Mouse (Mus musculus) lung, embryonic 14.5 days (tissue): ENCODE measurements around the gene Jmy. TPM values are rescaled to one million over a fixed set of nuclear protein-coding genes. Genes with fewer than 3 reads are reported as not detected.
A peak's percentile ranks its signal among the peaks of the same experiment; 100 is the strongest.

Experiments
- ATAC-seq: fragments of 200-750 bp; cut with Nextera tagmentation; 2 replicates; pipeline ENCODE4 v1.8.0; 2017; ENCODE audit warnings: mild to moderate bottlenecking, moderate TSS enrichment, moderate library complexity; ENCODE audit not compliant: insufficient read depth
- DNase-seq: peaks from one replicate; pipeline ENCODE4 v3.0.0-alpha.2; 2015
- H3K27ac ChIP-seq: fragments of 300-500 bp; sonication (generic); 2 replicates; pipeline ENCODE4 v1.5.1; 2014; ENCODE audit warnings: low read depth, mild to moderate bottlenecking, moderate library complexity
- H3K27me3 ChIP-seq: fragments of 300-500 bp; sonication (generic); 2 replicates; pipeline ENCODE4 v1.6.1; 2014; ENCODE audit warnings: low read length, control low read depth; ENCODE audit not compliant: insufficient read depth
- H3K36me3 ChIP-seq: fragments of 300-500 bp; sonication (generic); 2 replicates; pipeline ENCODE4 v1.6.1; 2014; ENCODE audit warnings: control low read depth; ENCODE audit not compliant: insufficient read depth
- H3K4me1 ChIP-seq: fragments of 300-500 bp; sonication (generic); 2 replicates; pipeline ENCODE4 v1.6.1; 2014; ENCODE audit warnings: antibody characterized with exemption, control low read depth; ENCODE audit not compliant: insufficient read depth
- H3K4me2 ChIP-seq: fragments of 300-500 bp; sonication (generic); 2 replicates; pipeline ENCODE4 v1.6.1; 2014; ENCODE audit warnings: mild to moderate bottlenecking
- H3K4me3 ChIP-seq: fragments of 300-500 bp; sonication (generic); 2 replicates; pipeline ENCODE4 v1.5.1; 2014; ENCODE audit warnings: low read depth, low read length
- H3K9ac ChIP-seq: fragments of 300-500 bp; sonication (generic); 2 replicates; pipeline ENCODE4 v1.6.1; 2014
- H3K9me3 ChIP-seq: fragments of 300-500 bp; sonication (generic); 2 replicates; pipeline ENCODE4 v1.6.1; 2016; ENCODE audit warnings: low read depth, low read length, control low read depth
- CTCF ChIP-seq: IDR thresholded peaks from 2 replicates; pipeline ENCODE4 v1.5.1; 2016; ENCODE audit warnings: antibody characterized with exemption, low read depth
- WGBS: fragments of 180-500 bp; shearing (Covaris S2); extraction: QIAGEN DNeasy Blood & Tissue Kit; methylation state at CpG from one replicate; pipeline ENCODE4 v1.1.7; 2014; 5-methylcytosine and 5-hydroxymethylcytosine counted together
- polyA plus RNA-seq: library from polyadenylated mRNA; unstranded; fragments of >200 nt; fragmentation: Nextera tagmentation; extraction: Ambion mirVana; gene quantifications from 2 replicates; pipeline ENCODE4 v1.2.1, GENCODE M21; 2014

The Jmy gene
- polyA plus RNA-seq, 1 experiment from 2014 or later, result 7.9 TPM

DNA sequence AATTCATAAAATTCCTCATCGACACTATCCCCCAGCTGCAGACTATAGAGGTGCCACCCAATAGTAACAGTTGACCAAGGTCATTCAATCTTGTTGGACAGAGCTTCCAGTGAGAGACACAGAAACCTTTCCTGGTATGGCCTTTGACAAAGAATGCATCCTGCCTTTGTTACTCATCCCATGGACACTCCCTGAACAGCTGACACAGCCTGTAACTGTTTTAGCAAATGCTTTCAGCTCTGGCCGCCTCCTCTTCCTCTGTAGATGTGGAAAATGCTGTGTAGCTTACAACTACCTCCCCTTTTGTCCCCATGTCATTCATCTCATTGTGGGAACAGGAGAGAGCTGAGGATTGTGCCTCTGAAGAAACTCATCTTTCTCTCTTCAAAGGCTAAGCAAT, 81.3 kb downstream of the Jmy start:
- DNase-seq (no peak), ATAC-seq (no peak)
- Histone ChIP-seq H3K4me2 (no peak overlapping the region), H3K27ac (no peak overlapping the region), H3K27me3 (no peaks in the 10 kb centered on the region), H3K36me3 (no peaks in the 10 kb centered on the region), H3K9ac (no peak overlapping the region), H3K9me3 (no peaks in the 10 kb centered on the region), H3K4me1 (no peaks in the 10 kb centered on the region), H3K4me3 (no peak overlapping the region)
- 72% methylated on average over 2 of the region's 2 CpGs for WGBS
- no peak for TF ChIP-seq CTCF

DNA sequence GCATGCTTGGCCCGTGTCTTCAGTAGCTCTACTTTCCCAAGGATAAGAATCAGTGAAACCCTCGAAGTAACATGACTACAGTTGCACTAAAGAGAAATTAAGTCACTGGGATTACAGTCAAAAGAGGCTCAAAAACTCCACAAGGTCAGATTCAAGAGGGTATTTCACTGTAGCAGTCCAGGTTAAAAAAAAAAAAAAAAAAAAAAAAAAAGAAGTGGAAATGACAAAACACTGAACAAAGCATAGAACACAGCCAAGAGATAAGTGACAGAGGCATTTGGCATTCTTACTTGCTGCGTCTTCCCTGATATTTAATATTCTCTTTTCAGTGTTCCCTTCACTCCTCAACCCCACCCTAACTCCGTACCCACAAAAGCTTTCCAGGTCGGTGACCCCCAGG, 84.6 kb downstream of the Jmy start:
- TF ChIP-seq CTCF, result no peak
- H3K36me3 ChIP-seq, result no peaks in the 10 kb centered on the region
- no peak for ATAC-seq
- H3K4me3 ChIP-seq, result no peak overlapping the region
- H3K4me2 ChIP-seq, result no peak overlapping the region
- WGBS, result 87% methylated on average over 5 of the region's 5 CpGs
- H3K9ac ChIP-seq, result no peak overlapping the region
- DNase-seq, result no peak
- no peaks in the 10 kb centered on the region for H3K4me1 ChIP-seq
- H3K27ac ChIP-seq, result no peak overlapping the region
- no peaks in the 10 kb centered on the region for H3K27me3 ChIP-seq
- H3K9me3 ChIP-seq, result no peaks in the 10 kb centered on the region

DNA sequence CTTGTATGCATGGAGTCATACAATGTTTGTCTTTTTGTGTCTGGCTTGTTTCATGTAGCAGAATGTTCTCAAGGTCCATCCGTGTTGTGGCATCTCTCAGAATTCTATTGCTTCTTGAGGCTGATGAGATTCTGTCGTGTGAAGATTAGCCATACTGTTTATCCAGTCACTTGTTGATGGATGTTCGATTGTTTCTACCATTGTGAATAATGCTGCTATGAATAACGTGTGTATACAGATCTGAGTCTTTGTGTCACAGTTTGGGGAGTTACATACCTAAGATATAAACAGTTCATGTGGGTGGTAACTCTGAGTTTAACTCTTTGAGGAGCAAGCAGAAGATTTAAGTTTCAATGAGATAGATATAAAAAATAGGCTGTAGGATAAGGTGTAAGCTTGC, 89.3 kb downstream of the Jmy start:
- H3K4me2 ChIP-seq, result no peak overlapping the region
- ATAC-seq (no peak), DNase-seq (no peak)
- H3K36me3 ChIP-seq, result no peaks in the 10 kb centered on the region
- no peaks in the 10 kb centered on the region for H3K4me1 ChIP-seq
- TF ChIP-seq CTCF, result no peak
- no peak overlapping the region for H3K27ac ChIP-seq
- H3K4me3 ChIP-seq, result no peak overlapping the region
- H3K27me3 ChIP-seq, result no peaks in the 10 kb centered on the region
- H3K9ac ChIP-seq, result no peak overlapping the region
- H3K9me3 ChIP-seq, result no peaks in the 10 kb centered on the region
- WGBS, result 50% methylated on average over 4 of the region's 4 CpGs

DNA sequence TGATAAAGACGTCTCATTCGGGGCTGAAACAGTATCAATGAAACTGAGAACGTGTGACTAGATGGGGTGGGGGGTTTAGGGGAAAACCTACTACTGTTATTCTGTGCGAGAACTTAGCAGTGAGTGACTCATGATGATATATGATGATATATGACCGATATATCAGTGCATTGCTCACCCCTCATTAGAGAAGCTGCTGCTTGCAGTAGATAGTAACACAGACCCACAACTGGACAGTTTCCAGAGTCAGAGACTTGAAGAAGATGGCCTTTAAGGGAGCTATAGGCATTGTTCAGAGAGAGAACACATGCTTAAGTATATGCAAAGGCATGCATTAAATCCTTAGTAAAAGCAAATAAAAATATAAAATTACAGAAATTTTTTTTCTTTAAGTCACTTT, 92.8 kb downstream of the Jmy start:
- no peak for DNase-seq
- H3K27ac ChIP-seq, result no peak overlapping the region
- no peak for TF ChIP-seq CTCF
- H3K9ac ChIP-seq, result no peak overlapping the region
- H3K4me3 ChIP-seq, result no peak overlapping the region
- 53% methylated on average over 5 of the region's 5 CpGs for WGBS
- no peak for ATAC-seq
- no peaks in the 10 kb centered on the region for H3K4me1 ChIP-seq
- no peaks in the 10 kb centered on the region for H3K36me3 ChIP-seq
- no peaks in the 10 kb centered on the region for H3K9me3 ChIP-seq
- no peaks in the 10 kb centered on the region for H3K27me3 ChIP-seq
- no peak overlapping the region for H3K4me2 ChIP-seq

DNA sequence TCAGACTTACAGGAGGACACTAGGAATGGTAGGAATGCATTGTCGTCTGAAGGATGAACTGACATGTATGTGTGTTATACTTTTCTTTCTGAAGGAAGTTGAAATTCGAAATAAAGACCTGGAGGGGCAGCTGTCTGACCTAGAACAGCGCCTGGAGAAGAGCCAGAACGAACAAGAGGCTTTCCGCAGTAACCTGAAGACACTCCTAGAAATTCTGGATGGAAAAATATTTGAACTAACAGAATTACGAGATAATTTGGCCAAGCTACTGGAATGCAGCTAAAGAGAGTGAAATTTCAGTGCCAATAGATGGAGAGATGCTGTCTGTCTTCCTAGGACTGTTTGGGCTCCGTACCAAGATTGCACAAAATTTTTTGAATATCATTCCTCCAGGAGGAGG, 97.7 kb downstream of the Jmy start:
- WGBS, result 73% methylated on average over 7 of the region's 7 CpGs
- Histone ChIP-seq H3K27ac (no peak overlapping the region), H3K9ac (no peak overlapping the region), H3K4me2 (no peak overlapping the region), H3K4me1 (no peaks in the 10 kb centered on the region), H3K36me3 (0 out of 2 replicates have a peak, but pooled peaks cover under 1% of the 10 kb centered on the region), H3K27me3 (no peaks in the 10 kb centered on the region), H3K4me3 (no peak overlapping the region), H3K9me3 (no peaks in the 10 kb centered on the region)
- DNase-seq (no peak), ATAC-seq (no peak)
- TF ChIP-seq CTCF, result no peak

DNA sequence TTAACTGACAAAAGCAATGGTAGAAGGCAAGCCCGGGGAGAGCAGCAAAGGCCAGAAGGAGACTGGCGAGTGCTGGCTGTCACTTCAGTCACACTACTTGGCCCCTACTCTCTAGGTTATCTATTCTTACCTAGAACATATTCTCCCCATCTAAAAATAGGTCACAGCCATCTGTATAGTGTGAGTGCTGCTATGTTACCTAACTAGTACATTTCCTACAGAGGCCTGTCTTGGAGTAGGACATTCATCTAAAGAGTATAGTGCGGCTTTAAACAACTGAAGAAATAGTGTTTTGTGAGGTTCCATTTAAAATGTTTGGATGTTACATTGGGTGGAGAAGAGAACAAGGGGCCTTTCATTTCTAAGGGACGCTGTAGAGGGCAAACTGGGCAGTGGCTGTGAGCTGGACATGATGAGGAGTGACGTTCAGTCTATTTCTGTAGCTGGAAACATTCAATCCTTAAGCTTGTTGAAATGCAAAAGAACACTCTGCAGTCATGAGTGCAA, 99.8 kb downstream of the Jmy start:
- TF ChIP-seq CTCF, result no peak
- no peak overlapping the region for H3K4me3 ChIP-seq
- no peaks in the 10 kb centered on the region for H3K27me3 ChIP-seq
- H3K4me2 ChIP-seq, result no peak overlapping the region
- H3K9ac ChIP-seq, result no peak overlapping the region
- 0 out of 2 replicates have a peak, but pooled peaks cover 8% of the 10 kb centered on the region for H3K36me3 ChIP-seq
- no peaks in the 10 kb centered on the region for H3K9me3 ChIP-seq
- H3K27ac ChIP-seq, result no peak overlapping the region
- no peaks in the 10 kb centered on the region for H3K4me1 ChIP-seq
- 90% methylated on average over 5 of the region's 5 CpGs for WGBS
- DNase-seq (no peak), ATAC-seq (no peak)

DNA sequence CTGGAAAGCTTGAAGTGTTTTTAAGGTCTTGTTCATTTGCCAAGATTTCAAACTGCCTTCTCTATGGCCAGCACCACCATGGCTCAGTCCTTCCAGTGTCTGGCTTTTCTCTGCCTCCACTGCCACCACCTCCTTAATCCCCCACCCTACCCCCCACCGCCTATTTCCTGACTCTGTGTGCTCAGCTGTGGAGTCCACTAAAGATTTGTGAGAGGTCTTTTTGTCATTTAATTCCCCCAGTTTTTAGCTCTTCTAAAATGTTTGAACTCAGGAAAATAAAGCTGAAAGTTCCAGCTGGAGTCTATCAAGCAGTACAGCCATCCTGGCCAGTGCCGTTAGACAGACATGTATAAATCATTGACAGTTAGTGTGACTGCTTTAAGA, 110.4 kb downstream of the Jmy start:
- Histone ChIP-seq H3K9ac (no peak overlapping the region), H3K4me2 (peak overlapping the region; percentile 33)

More for the DNA sequence above, 110.4 kb downstream of the Jmy start:
- no peaks in the 10 kb centered on the region for H3K36me3 ChIP-seq
- DNase-seq, result peak; percentile 83
- no peak overlapping the region for H3K4me3 ChIP-seq
- H3K27me3 ChIP-seq, result no peaks in the 10 kb centered on the region
- H3K9me3 ChIP-seq, result no peaks in the 10 kb centered on the region
- peak; percentile 98 for ATAC-seq
- WGBS, result 25% methylated on average over 2 of the region's 2 CpGs
- no peaks in the 10 kb centered on the region for H3K4me1 ChIP-seq
- no peak for TF ChIP-seq CTCF
- peak overlapping the region; percentile 65 for H3K27ac ChIP-seq
